8 mouse cellular contexts compared by ENCODE assay signal in genomic region chr3:145575340-145575739, GRCm38 (mm10). TPM values are rescaled to one million over a fixed set of nuclear protein-coding genes. Genes with fewer than 3 reads are reported as not detected.
A peak's percentile ranks its signal among the peaks of the same experiment; 100 is the strongest.
DNase-seq lines count a peak whose midpoint lies in the region; ATAC-seq and TF ChIP-seq lines count a peak whose summit lies in the region.

No protein-coding gene starts in this region.

- peak overlapping the region; percentile 55 for H3K27ac ChIP-seq in MEL (ENCODE audit: control insufficient read depth, low read depth, low read length)
- no peak overlapping the region for H3K27ac ChIP-seq in hindbrain, embryonic 14.5 days
- no peak overlapping the region for H3K27ac ChIP-seq in midbrain, embryonic 11.5 days (ENCODE audit: low read depth, low read length)

- TF ChIP-seq CTCF in MEL (IDR thresholded peaks at IDR 0.05 in 2 of 3, conservative IDR thresholded peaks at IDR 0.05 in 1 of 3; ENCODE audit: control insufficient read depth in 1 of 3, insufficient read depth in 1 of 3, low read depth in 2 of 3, low read length in 3 of 3, poor library complexity in 1 of 3, severe bottlenecking in 1 of 3): no peak

- no peak for TF ChIP-seq RAD21 in MEL (IDR thresholded peaks at IDR 0.05; ENCODE audit: low read depth, low read length)

- 82% methylated on average over 7 of the region's 7 CpGs for WGBS in hindbrain, embryonic 14.5 days
- WGBS in midbrain, embryonic 11.5 days: 83% methylated on average over 7 of the region's 7 CpGs

- peak; percentile 7; the same call in 1 of the 2 replicates for ATAC-seq in hindbrain, embryonic 14.5 days (ENCODE audit: low FRiP score)
- peak; percentile 17; the same call in 1 of the 2 replicates for ATAC-seq in midbrain, embryonic 11.5 days (ENCODE audit: low FRiP score)

- peak overlapping the region; percentile 45 to 81 for H3K4me3 ChIP-seq in MEL (ENCODE audit: control insufficient read depth in 1 of 2, insufficient read depth in 1 of 2, low read depth in 2 of 2, low read length in 2 of 2)
- no peak overlapping the region; the same call in 1 of the 2 replicates for H3K4me3 ChIP-seq in hindbrain, embryonic 14.5 days (replicated peaks; ENCODE audit: low read length)
- peak overlapping the region; percentile 73; the same call in 1 of the 2 replicates for H3K4me3 ChIP-seq in midbrain, embryonic 11.5 days (ENCODE audit: low read depth, low read length)

- TF ChIP-seq EP300 in MEL (IDR thresholded peaks at IDR 0.05; ENCODE audit: low read depth in 1 of 2, low read length in 2 of 2): 0 out of 4 replicates have a peak, but pooled peaks of 1 of the 2 experiments have one; percentile 6

- H3K4me2 ChIP-seq in hindbrain, embryonic 14.5 days (replicated peaks): peak overlapping the region; percentile 91
- peak overlapping the region; percentile 86; the same call in 1 of the 2 replicates for H3K4me2 ChIP-seq in midbrain, embryonic 11.5 days

- H3K4me1 ChIP-seq in MEL (ENCODE audit: control insufficient read depth in 1 of 2, insufficient read depth in 2 of 2, low read length in 2 of 2): peaks cover 0 to 7% of the 10 kb centered on the region in 2 experiments; a peak in 2 of 4 replicates
- H3K4me1 ChIP-seq in hindbrain, embryonic 14.5 days (replicated peaks; ENCODE audit: control insufficient read depth, insufficient read depth, low read length): peaks cover 14% of the 10 kb centered on the region
- H3K4me1 ChIP-seq in midbrain, embryonic 11.5 days (ENCODE audit: control insufficient read depth, insufficient read depth, low read length): peaks cover 8% of the 10 kb centered on the region

- intact Hi-C loops in heart, postnatal 25 days (cut with DNase I): no loop called here

- peak; percentile 18 for DNase-seq in heart, adult 11 months
- no peak for DNase-seq in heart, postnatal 25 days (ENCODE audit: low spot score)
- peak; percentile 75 for DNase-seq in MEL (ENCODE audit: low read depth, low spot score)
- DNase-seq in hindbrain, embryonic 14.5 days (ENCODE audit: low spot score): no peak
- DNase-seq in midbrain, embryonic 11.5 days (ENCODE audit: low spot score, missing footprints): no peak
- DNase-seq in B cell, adult 2 months: no peak
- DNase-seq in T-cell, adult 2 months (ENCODE audit: low spot score): no peak
- DNase-seq in cerebellum, postnatal 36 days: no peak

- H3K9me3 ChIP-seq in MEL (replicated peaks; ENCODE audit: insufficient read depth, low read length): no peaks in the 10 kb centered on the region
- no peaks in the 10 kb centered on the region for H3K9me3 ChIP-seq in hindbrain, embryonic 14.5 days (ENCODE audit: control insufficient read depth, low read length)
- no peaks in the 10 kb centered on the region for H3K9me3 ChIP-seq in midbrain, embryonic 11.5 days (ENCODE audit: control insufficient read depth, low read length)

- H3K79me2 ChIP-seq in MEL (ENCODE audit: control insufficient read depth, insufficient read depth, low read length, poor library complexity): peaks cover 20% of the 10 kb centered on the region

- TF ChIP-seq POLR2A in MEL (IDR thresholded peaks at IDR 0.05; ENCODE audit: control insufficient read depth in 1 of 2, insufficient read depth in 1 of 2, low read depth in 1 of 2, low read length in 2 of 2, poor library complexity in 1 of 2): no peak

- peak overlapping the region; percentile 58 for H3K9ac ChIP-seq in MEL (ENCODE audit: control insufficient read depth, low read depth, low read length, poor library complexity, severe bottlenecking)
- no peak overlapping the region for H3K9ac ChIP-seq in hindbrain, embryonic 14.5 days
- no peak overlapping the region for H3K9ac ChIP-seq in midbrain, embryonic 11.5 days (ENCODE audit: low read length)

- no peaks in the 10 kb centered on the region for H3K27me3 ChIP-seq in MEL (ENCODE audit: control insufficient read depth in 1 of 2, insufficient read depth in 2 of 2, low read length in 2 of 2)
- no peaks in the 10 kb centered on the region for H3K27me3 ChIP-seq in hindbrain, embryonic 14.5 days (ENCODE audit: control insufficient read depth, insufficient read depth, low read length)
- no peaks in the 10 kb centered on the region for H3K27me3 ChIP-seq in midbrain, embryonic 11.5 days (ENCODE audit: control insufficient read depth, insufficient read depth, low read length)

- H3K36me3 ChIP-seq in MEL (ENCODE audit: control insufficient read depth in 1 of 2, insufficient read depth in 2 of 2, low read length in 2 of 2): peaks cover 3 to 10% of the 10 kb centered on the region in 2 experiments; a peak in 3 of 4 replicates
- H3K36me3 ChIP-seq in hindbrain, embryonic 14.5 days (replicated peaks; ENCODE audit: control insufficient read depth, insufficient read depth): peaks cover 22% of the 10 kb centered on the region
- peaks cover 10% of the 10 kb centered on the region; the same call in 1 of the 2 replicates for H3K36me3 ChIP-seq in midbrain, embryonic 11.5 days (ENCODE audit: control insufficient read depth, insufficient read depth, low read length)

TF ChIP-seq in MEL, 35 proteins besides CTCF, POLR2A, EP300 and RAD21:
- TF ChIP-seq TCF12 (IDR thresholded peaks at IDR 0.05; ENCODE audit: low read depth, low read length) (no peak), MEF2A (IDR thresholded peaks at IDR 0.05; ENCODE audit: extremely low read depth, insufficient replicate concordance, low read depth, low read length, poor library complexity, severe bottlenecking) (0 out of 2 replicates have a peak, but pooled peaks have one; percentile 5), SIN3A (IDR thresholded peaks at IDR 0.05; ENCODE audit: low read length) (0 out of 2 replicates have a peak, but pooled peaks have one; percentile 23), HCFC1 (IDR thresholded peaks at IDR 0.05; ENCODE audit: low read depth, low read length) (peak; percentile 18; the same call in 1 of the 2 replicates), SMC3 (IDR thresholded peaks at IDR 0.05; ENCODE audit: low read depth, low read length) (no peak), TBP (IDR thresholded peaks at IDR 0.05; ENCODE audit: low read depth, low read length) (peak; percentile 47; the same call in 1 of the 2 replicates), USF2 (IDR thresholded peaks at IDR 0.05; ENCODE audit: borderline replicate concordance in 1 of 2, insufficient read depth in 1 of 2, low read depth in 1 of 2, low read length in 2 of 2) (no peak), ETS1 (IDR thresholded peaks at IDR 0.05; ENCODE audit: low read depth, low read length) (peak; percentile 71), GATA1 (IDR thresholded peaks at IDR 0.05; ENCODE audit: low read depth, low read length) (0 out of 2 replicates have a peak, but pooled peaks have one; percentile 18), TAL1 (IDR thresholded peaks at IDR 0.05; ENCODE audit: low read length) (peak; percentile 38)

RNA-seq across cellular contexts. Expression of gene Znhit6, which starts 0.7 kb away (rescaled TPM):
- total RNA-seq in heart, postnatal 25 days (2021): 10 to 100 TPM; 10.5 to 11.1 TPM
- total RNA-seq in MEL (2012; rRNA removed): 32.0 and 35.2 TPM in 2 replicates
- 100 to 1,000 TPM in 1 of 2 experiments, 10 to 100 TPM in 1; 61.4 to 337 TPM for polyA plus RNA-seq in MEL (2012; ENCODE audit: insufficient read depth in 1 of 2, insufficient read length in 2 of 2, low read depth in 1 of 2, low replicate concordance in 2 of 2, missing spikeins in 1 of 2)
- polyA plus RNA-seq in hindbrain, embryonic 14.5 days (2014; fragmentation: Nextera tagmentation; extraction: Ambion mirVana): 25.7 and 26.2 TPM in 2 replicates
- 37.5 and 40.4 TPM in 2 replicates for polyA plus RNA-seq in midbrain, embryonic 11.5 days (2014; fragmentation: Nextera tagmentation; extraction: Ambion mirVana)

Comparison
In these comparisons a context has a peak if more than half of its experiments do, and no peak if none do; other contexts are left out.
1. DNase-seq: peak in heart, adult 11 months (single experiment) and MEL (single experiment); none in heart, postnatal 25 days (single experiment), hindbrain, embryonic 14.5 days (single experiment), midbrain, embryonic 11.5 days (single experiment), B cell, adult 2 months (0 of 2), T-cell, adult 2 months (single experiment) and cerebellum, postnatal 36 days (0 of 2).